Mouse (Mus musculus) ES-E14 (cell line): ENCODE results near the gene Sigmar1.

Experiments used
- CHD2 ChIP-seq: IDR thresholded peaks from 2 replicates; pipeline ENCODE4 v1.6.1; 2014; ENCODE audit warnings: mild to moderate bottlenecking, low read depth, low read length, inconsistent platforms
- ZC3H11A ChIP-seq: IDR thresholded peaks from 2 replicates; pipeline ENCODE4 v1.6.1; 2012; ENCODE audit warnings: low read depth, mild to moderate bottlenecking, inconsistent platforms, low read length, borderline replicate concordance
- ZNF384 ChIP-seq: IDR thresholded peaks from 2 replicates; pipeline ENCODE4 v1.6.1; 2012; ENCODE audit warnings: low read depth, low read length, inconsistent platforms

GRCm38 (mm10) chr4:41745021-41745420 lies 10.9 kb downstream of the Sigmar1 start:
- TF ChIP-seq CHD2: no peak
- no peak for TF ChIP-seq ZNF384
- no peak for TF ChIP-seq ZC3H11A
